Mouse (Mus musculus): ENCODE data around the gene Gm14459.
"Not testable (repeated sequence)": the region's sequence is repeated elsewhere in the genome, so short reads cannot be mapped to it uniquely, and the experiment has no call there.

Gm14459 gene

GRCm38 (mm10) chrX:8524854-8525253 lies at the start of gene Gm14459:
TSS of gene Gm14459 (minus strand) at chrX:8524954.
- no peak for DNase-seq

- DNase-seq = not testable (repeated sequence)
Observed at GRCm38 (mm10) chrX:8548155-8548554, 23.4 kb upstream of the Gm14459 start, which contains the start of gene Ssxb6. TSS of gene Ssxb6 (minus strand) at chrX:8548255.
